Mouse (Mus musculus): ENCODE measurements around the gene Olfr591. TPM values are rescaled to one million over a fixed set of nuclear protein-coding genes. Genes with fewer than 3 reads are reported as not detected.

The Olfr591 gene
- polyA plus RNA-seq, 1 experiment from 2014 or later, result not detected

Other genes starting within 250 kb of the Olfr591 start
- gene Olfr573-ps1, start 235.8 kb downstream of the Olfr591 start, polyA plus RNA-seq (2015; fragmentation: Nextera tagmentation; extraction: Ambion mirVana), result not detected in 2 replicates
- gene Olfr574, start 229.9 kb downstream of the Olfr591 start, polyA plus RNA-seq (2015; fragmentation: Nextera tagmentation; extraction: Ambion mirVana), result not detected in 2 replicates
- not detected in 2 replicates for gene Olfr575, start 219.6 kb downstream of the Olfr591 start, polyA plus RNA-seq (2015; fragmentation: Nextera tagmentation; extraction: Ambion mirVana)
- not detected in 2 replicates for gene Olfr576, start 215.7 kb downstream of the Olfr591 start, polyA plus RNA-seq (2015; fragmentation: Nextera tagmentation; extraction: Ambion mirVana)
- not detected in 2 replicates for gene Olfr577, start 202.4 kb downstream of the Olfr591 start, polyA plus RNA-seq (2015; fragmentation: Nextera tagmentation; extraction: Ambion mirVana)
- not detected in 2 replicates for gene Olfr578, start 189.0 kb downstream of the Olfr591 start, polyA plus RNA-seq (2015; fragmentation: Nextera tagmentation; extraction: Ambion mirVana)
- gene Olfr582, start 140.3 kb downstream of the Olfr591 start, polyA plus RNA-seq (2015; fragmentation: Nextera tagmentation; extraction: Ambion mirVana), result not detected in 2 replicates
- gene Olfr583, start 127.0 kb downstream of the Olfr591 start, polyA plus RNA-seq (2015; fragmentation: Nextera tagmentation; extraction: Ambion mirVana), result not detected in 2 replicates
- gene Olfr584, start 96.5 kb downstream of the Olfr591 start, polyA plus RNA-seq (2015; fragmentation: Nextera tagmentation; extraction: Ambion mirVana), result not detected in 2 replicates
- gene Olfr585, start 80.6 kb downstream of the Olfr591 start, polyA plus RNA-seq (2015; fragmentation: Nextera tagmentation; extraction: Ambion mirVana), result not detected in 2 replicates
- gene Olfr586, start 52.7 kb downstream of the Olfr591 start, polyA plus RNA-seq (2015; fragmentation: Nextera tagmentation; extraction: Ambion mirVana), result not detected in 2 replicates
- gene Olfr588-ps1, start 37.5 kb downstream of the Olfr591 start, polyA plus RNA-seq (2015; fragmentation: Nextera tagmentation; extraction: Ambion mirVana), result not detected in 2 replicates
- not detected in 2 replicates for gene Olfr589, start 22.0 kb downstream of the Olfr591 start, polyA plus RNA-seq (2015; fragmentation: Nextera tagmentation; extraction: Ambion mirVana)
- not detected in 2 replicates for gene Olfr592, start 6.5 kb upstream of the Olfr591 start, polyA plus RNA-seq (2015; fragmentation: Nextera tagmentation; extraction: Ambion mirVana)
- gene Olfr593, start 33.5 kb upstream of the Olfr591 start, polyA plus RNA-seq (2015; fragmentation: Nextera tagmentation; extraction: Ambion mirVana), result not detected in 2 replicates
- 0.20 TPM in 1 of 2 replicates, not detected in the other for gene Olfr594, start 38.7 kb upstream of the Olfr591 start, polyA plus RNA-seq (2015; fragmentation: Nextera tagmentation; extraction: Ambion mirVana)
- not detected in 2 replicates for gene Usp17ld, start 74.2 kb upstream of the Olfr591 start, polyA plus RNA-seq (2015; fragmentation: Nextera tagmentation; extraction: Ambion mirVana)
- gene Olfr596, start 127.3 kb upstream of the Olfr591 start, polyA plus RNA-seq (2015; fragmentation: Nextera tagmentation; extraction: Ambion mirVana), result not detected in 2 replicates
- gene Olfr597, start 138.0 kb upstream of the Olfr591 start, polyA plus RNA-seq (2015; fragmentation: Nextera tagmentation; extraction: Ambion mirVana), result not detected in 2 replicates
- gene Olfr598, start 145.2 kb upstream of the Olfr591 start, polyA plus RNA-seq (2015; fragmentation: Nextera tagmentation; extraction: Ambion mirVana), result not detected in 2 replicates
- not detected in 2 replicates for gene Olfr599, start 157.6 kb upstream of the Olfr591 start, polyA plus RNA-seq (2015; fragmentation: Nextera tagmentation; extraction: Ambion mirVana)
- not detected in 2 replicates for gene Olfr600, start 171.3 kb upstream of the Olfr591 start, polyA plus RNA-seq (2015; fragmentation: Nextera tagmentation; extraction: Ambion mirVana)
- not detected in 2 replicates for gene Olfr601, start 184.3 kb upstream of the Olfr591 start, polyA plus RNA-seq (2015; fragmentation: Nextera tagmentation; extraction: Ambion mirVana)
- gene Olfr603, start 207.8 kb upstream of the Olfr591 start, polyA plus RNA-seq (2015; fragmentation: Nextera tagmentation; extraction: Ambion mirVana), result not detected in 2 replicates
- gene Usp17lc, start 236.7 kb upstream of the Olfr591 start, polyA plus RNA-seq (2015; fragmentation: Nextera tagmentation; extraction: Ambion mirVana), result not detected in 2 replicates

Measured in embryonic facial prominence, embryonic 13.5 days (tissue).